Mouse (Mus musculus): ENCODE data around the gene Alg1. TPM values are rescaled to one million over a fixed set of nuclear protein-coding genes. Genes with fewer than 3 reads are reported as not detected.

Gene Alg1
- polyA plus RNA-seq (2017; shearing (Covaris generic)) = 10 to 100 TPM; 35.8 to 39.6 TPM

GRCm38 (mm10) chr16:5233418-5234313, at the start of gene Alg1:
Alg1 (plus strand) TSS chr16:5233621.

GRCm38 (mm10) chr16:5203668-5204433, 29.6 kb upstream of the Alg1 start, which contains the start of gene Nagpa:
Nagpa (minus strand) TSS chr16:5204012.

GRCm38 (mm10) chr16:5222140-5222539, 11.3 kb upstream of the Alg1 start, which contains the start of gene AU021092:
AU021092 (minus strand) TSS chr16:5222299.

GRCm38 (mm10) chr16:5255779-5256496, 22.5 kb downstream of the Alg1 start, which contains the start of gene Eef2kmt:
Eef2kmt (minus strand) TSS chr16:5255983.

Other genes with a start within 250 kb of the Alg1 start
- gene Sept12, start 235.8 kb upstream of the Alg1 start, polyA plus RNA-seq (2017; shearing (Covaris generic)) = under 1 TPM in 1 of 2 experiments, not detected in 1; 0.28 TPM
- gene Smim22, start 226.3 kb upstream of the Alg1 start, polyA plus RNA-seq (2017; shearing (Covaris generic)) = not detected
- 10 to 100 TPM; 16.7 to 16.9 TPM for gene Rogdi, start 220.1 kb upstream of the Alg1 start, polyA plus RNA-seq (2017; shearing (Covaris generic))
- 100 to 1,000 TPM; 118 to 129 TPM for gene Glyr1, start 183.8 kb upstream of the Alg1 start, polyA plus RNA-seq (2017; shearing (Covaris generic))
- gene Ubn1, start 183.6 kb upstream of the Alg1 start, polyA plus RNA-seq (2017; shearing (Covaris generic)) = 10 to 100 TPM; 40.5 to 42.3 TPM
- under 1 TPM; 0.06 to 0.39 TPM for gene Ppl, start 101.2 kb upstream of the Alg1 start, polyA plus RNA-seq (2017; shearing (Covaris generic))
- gene Sec14l5, start 86.5 kb upstream of the Alg1 start, polyA plus RNA-seq (2017; shearing (Covaris generic)) = not detected
- 10 to 100 TPM; 31.1 to 42.0 TPM for gene Nagpa, start 29.6 kb upstream of the Alg1 start, polyA plus RNA-seq (2017; shearing (Covaris generic))
- gene AU021092, start 11.3 kb upstream of the Alg1 start, polyA plus RNA-seq (2017; shearing (Covaris generic)) = not detected
- 10 to 100 TPM; 33.0 to 39.1 TPM for gene Eef2kmt, start 22.4 kb downstream of the Alg1 start, polyA plus RNA-seq (2017; shearing (Covaris generic))